Mouse (Mus musculus): ENCODE measurements around the gene Nelfe. TPM values are rescaled to one million over a fixed set of nuclear protein-coding genes. Genes with fewer than 3 reads are reported as not detected.
"Not testable (repeated sequence)": the region's sequence is repeated elsewhere in the genome, so short reads cannot be mapped to it uniquely, and the experiment has no call there.

Nelfe gene
- polyA plus RNA-seq, 1 experiment from 2014 or later: 79.8 TPM

DNA sequence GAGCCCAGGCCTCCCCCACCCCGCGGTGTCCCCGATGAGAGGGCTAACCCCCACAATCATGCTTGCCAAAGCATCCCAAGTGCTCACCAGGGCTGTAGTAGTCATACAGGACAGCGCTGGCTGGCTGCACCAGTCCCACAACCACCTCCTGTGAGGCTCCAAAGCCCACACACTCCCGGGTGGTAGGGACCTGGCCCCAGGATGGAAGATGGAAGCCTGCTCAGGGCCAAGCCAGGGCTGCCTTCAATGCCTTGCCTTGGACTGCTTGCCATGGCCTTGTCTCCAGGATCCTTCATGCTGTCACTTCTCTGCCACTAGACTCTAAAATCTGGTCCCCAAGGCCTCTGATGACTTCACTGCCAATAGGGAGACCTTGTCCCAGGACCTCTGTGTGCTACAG lies 39.8 kb upstream of the Nelfe start:
- H3K36me3 ChIP-seq (ENCODE audit: control insufficient read depth, insufficient read depth, low read length); H3K9me3 ChIP-seq (replicated peaks; ENCODE audit: control insufficient read depth, low read length, poor library complexity, severe bottlenecking); ATAC-seq; H3K4me1 ChIP-seq (ENCODE audit: control insufficient read depth, insufficient read depth, low read length); H3K27ac ChIP-seq (ENCODE audit: low read length); H3K4me3 ChIP-seq (ENCODE audit: low read depth, low read length); H3K4me2 ChIP-seq (ENCODE audit: low read length); H3K27me3 ChIP-seq (ENCODE audit: control insufficient read depth, insufficient read depth, low read depth, low read length); H3K9ac ChIP-seq (ENCODE audit: low read depth, low read length): not testable (repeated sequence)
- 92% methylated on average over 5 of the region's 5 CpGs for WGBS

DNA sequence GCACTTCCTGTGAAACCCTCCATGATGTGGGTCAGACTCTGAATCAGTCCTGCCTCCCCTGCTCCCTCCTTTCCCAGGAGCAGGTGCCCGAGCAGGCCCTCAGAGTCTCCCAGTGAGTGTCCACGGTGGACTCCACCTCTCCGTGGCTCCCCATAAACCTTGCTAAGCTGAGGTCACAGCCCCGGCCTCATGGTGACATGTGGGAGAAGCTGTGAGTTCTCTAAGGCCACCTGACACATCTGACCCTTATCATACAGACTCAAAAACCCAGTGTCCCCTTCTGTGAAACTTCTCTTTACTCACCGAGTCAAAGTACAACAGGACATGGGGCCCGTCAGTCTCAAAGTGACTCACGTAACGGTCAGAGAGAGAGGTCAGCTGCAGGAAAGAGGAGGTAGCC lies 39.4 kb upstream of the Nelfe start:
- not testable (repeated sequence) for H3K9me3 ChIP-seq (replicated peaks; ENCODE audit: control insufficient read depth, low read length, poor library complexity, severe bottlenecking); ATAC-seq; H3K27me3 ChIP-seq (ENCODE audit: control insufficient read depth, insufficient read depth, low read depth, low read length); H3K4me3 ChIP-seq (ENCODE audit: low read depth, low read length); H3K4me2 ChIP-seq (ENCODE audit: low read length); H3K4me1 ChIP-seq (ENCODE audit: control insufficient read depth, insufficient read depth, low read length); H3K27ac ChIP-seq (ENCODE audit: low read length); H3K36me3 ChIP-seq (ENCODE audit: control insufficient read depth, insufficient read depth, low read length); H3K9ac ChIP-seq (ENCODE audit: low read depth, low read length)
- 81% methylated on average over 8 of the region's 8 CpGs for WGBS

DNA sequence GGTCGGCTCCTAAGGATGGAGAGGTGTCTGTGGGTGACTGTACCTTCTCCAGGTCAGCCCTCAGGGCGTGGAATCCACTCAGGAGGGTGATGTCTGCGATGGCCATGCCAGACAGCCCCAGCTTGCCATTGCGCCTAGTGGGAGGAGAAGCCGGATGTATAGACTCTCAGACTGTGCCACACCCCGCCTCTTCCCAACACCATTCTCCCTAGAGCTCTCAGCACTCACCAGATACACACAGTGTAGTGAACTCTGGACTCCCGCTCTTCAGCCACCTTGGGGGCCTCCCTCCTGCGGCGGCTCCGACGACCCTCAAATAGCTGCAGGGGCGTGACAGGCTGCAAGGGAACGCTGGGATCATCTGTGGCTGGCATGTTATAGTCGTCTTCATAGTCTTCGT lies 38.9 kb upstream of the Nelfe start:
- Histone ChIP-seq H3K4me2 (ENCODE audit: low read length) (no peak overlapping the region), H3K9me3 (replicated peaks; ENCODE audit: control insufficient read depth, low read length, poor library complexity, severe bottlenecking) (no peaks in the 10 kb centered on the region), H3K36me3 (ENCODE audit: control insufficient read depth, insufficient read depth, low read length) (no peaks in the 10 kb centered on the region), H3K27ac (ENCODE audit: low read length) (no peak overlapping the region), H3K27me3 (ENCODE audit: control insufficient read depth, insufficient read depth, low read depth, low read length) (no peaks in the 10 kb centered on the region), H3K4me3 (ENCODE audit: low read depth, low read length) (no peak overlapping the region), H3K9ac (ENCODE audit: low read depth, low read length) (no peak overlapping the region), H3K4me1 (ENCODE audit: control insufficient read depth, insufficient read depth, low read length) (no peaks in the 10 kb centered on the region)
- no peak for ATAC-seq
- WGBS: 73% methylated on average over 15 of the region's 15 CpGs

DNA sequence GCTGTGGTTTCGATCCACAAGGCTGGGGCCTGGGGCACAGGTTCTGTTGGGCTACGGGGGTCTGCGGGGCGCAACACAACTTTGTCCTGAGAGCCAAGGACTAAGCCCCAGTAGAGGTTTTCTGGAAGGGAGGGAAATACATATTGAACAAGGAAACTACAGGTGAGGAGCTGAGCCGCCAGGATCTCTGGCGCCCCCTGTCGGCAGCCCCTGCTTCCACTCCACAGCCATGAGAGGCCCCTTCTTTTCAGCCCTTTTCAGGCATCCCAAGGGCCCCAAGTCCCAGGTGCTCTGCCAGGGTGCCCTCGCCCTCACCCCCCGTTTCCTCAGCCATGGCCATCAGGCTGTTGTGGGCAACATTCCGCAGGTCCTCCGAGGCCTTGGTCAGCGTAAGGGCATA lies 36.4 kb upstream of the Nelfe start:
- H3K4me2 ChIP-seq (ENCODE audit: low read length); H3K27me3 ChIP-seq (ENCODE audit: control insufficient read depth, insufficient read depth, low read depth, low read length); H3K9ac ChIP-seq (ENCODE audit: low read depth, low read length); H3K27ac ChIP-seq (ENCODE audit: low read length); H3K36me3 ChIP-seq (ENCODE audit: control insufficient read depth, insufficient read depth, low read length); H3K9me3 ChIP-seq (replicated peaks; ENCODE audit: control insufficient read depth, low read length, poor library complexity, severe bottlenecking); H3K4me1 ChIP-seq (ENCODE audit: control insufficient read depth, insufficient read depth, low read length); ATAC-seq; H3K4me3 ChIP-seq (ENCODE audit: low read depth, low read length): not testable (repeated sequence)
- WGBS: 56% methylated on average over 11 of the region's 12 CpGs

DNA sequence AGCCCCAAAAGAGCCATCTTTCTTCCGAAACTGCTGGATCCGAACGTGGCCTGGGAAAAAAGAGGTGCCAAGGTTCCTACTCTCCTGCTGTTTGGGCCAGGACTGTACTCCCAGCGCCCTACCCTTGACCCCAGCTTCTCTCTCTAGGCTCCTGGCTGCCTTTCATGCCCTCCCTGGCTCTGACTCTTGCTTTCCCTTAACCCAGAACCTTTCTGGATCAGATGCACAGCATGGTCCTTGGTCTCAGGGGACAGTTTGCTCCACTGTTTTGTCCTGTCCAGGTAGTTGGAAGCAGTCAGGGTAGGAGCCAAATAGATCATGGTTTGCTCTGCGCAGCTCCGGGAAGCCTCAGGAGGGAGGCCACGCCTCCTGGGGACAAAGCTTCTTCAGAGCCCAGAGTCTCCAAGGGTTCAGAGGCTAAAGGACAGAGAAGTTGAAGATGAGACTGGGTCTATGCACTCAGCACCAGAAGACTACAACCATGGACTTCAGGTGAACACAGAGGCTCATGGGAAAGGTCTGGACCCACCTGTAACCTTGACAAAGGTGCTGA lies 35.3 kb upstream of the Nelfe start:
- H3K4me2 ChIP-seq (ENCODE audit: low read length): no peak overlapping the region
- ATAC-seq: no peak
- H3K27me3 ChIP-seq (ENCODE audit: control insufficient read depth, insufficient read depth, low read depth, low read length): no peaks in the 10 kb centered on the region
- no peak overlapping the region for H3K27ac ChIP-seq (ENCODE audit: low read length)
- no peaks in the 10 kb centered on the region for H3K4me1 ChIP-seq (ENCODE audit: control insufficient read depth, insufficient read depth, low read length)
- H3K36me3 ChIP-seq (ENCODE audit: control insufficient read depth, insufficient read depth, low read length): no peaks in the 10 kb centered on the region
- WGBS: 76% methylated on average over 7 of the region's 7 CpGs
- H3K4me3 ChIP-seq (ENCODE audit: low read depth, low read length): no peak overlapping the region
- no peaks in the 10 kb centered on the region for H3K9me3 ChIP-seq (replicated peaks; ENCODE audit: control insufficient read depth, low read length, poor library complexity, severe bottlenecking)
- H3K9ac ChIP-seq (ENCODE audit: low read depth, low read length): no peak overlapping the region

DNA sequence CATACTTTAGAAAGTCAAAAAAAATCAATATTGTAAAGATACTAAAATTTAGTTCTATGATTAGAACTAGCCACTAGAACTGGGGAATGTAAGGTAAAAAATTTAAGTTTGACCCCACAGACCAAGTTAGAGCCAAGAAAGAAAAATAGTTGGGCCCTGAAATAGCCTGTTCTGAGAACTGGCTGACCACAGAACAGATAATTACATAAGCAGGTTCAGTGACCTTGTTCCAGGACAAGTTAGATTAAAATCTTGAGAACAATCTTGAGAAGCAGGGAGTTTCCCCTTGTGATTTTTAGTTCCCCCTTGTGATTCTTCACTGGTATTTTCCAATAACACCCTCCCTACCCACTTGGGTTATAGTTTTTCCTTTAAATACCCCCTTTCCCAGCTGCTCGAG lies 19.4 kb upstream of the Nelfe start:
- not testable (repeated sequence) for H3K27me3 ChIP-seq (ENCODE audit: control insufficient read depth, insufficient read depth, low read depth, low read length); H3K9me3 ChIP-seq (replicated peaks; ENCODE audit: control insufficient read depth, low read length, poor library complexity, severe bottlenecking); H3K27ac ChIP-seq (ENCODE audit: low read length); H3K9ac ChIP-seq (ENCODE audit: low read depth, low read length); H3K4me3 ChIP-seq (ENCODE audit: low read depth, low read length); H3K4me2 ChIP-seq (ENCODE audit: low read length); ATAC-seq
- peaks cover 29% of the 10 kb centered on the region for H3K36me3 ChIP-seq (ENCODE audit: control insufficient read depth, insufficient read depth, low read length)
- H3K4me1 ChIP-seq (ENCODE audit: control insufficient read depth, insufficient read depth, low read length): peaks cover 12% of the 10 kb centered on the region
- WGBS: 94% methylated on average over 1 of the region's 1 CpGs

DNA sequence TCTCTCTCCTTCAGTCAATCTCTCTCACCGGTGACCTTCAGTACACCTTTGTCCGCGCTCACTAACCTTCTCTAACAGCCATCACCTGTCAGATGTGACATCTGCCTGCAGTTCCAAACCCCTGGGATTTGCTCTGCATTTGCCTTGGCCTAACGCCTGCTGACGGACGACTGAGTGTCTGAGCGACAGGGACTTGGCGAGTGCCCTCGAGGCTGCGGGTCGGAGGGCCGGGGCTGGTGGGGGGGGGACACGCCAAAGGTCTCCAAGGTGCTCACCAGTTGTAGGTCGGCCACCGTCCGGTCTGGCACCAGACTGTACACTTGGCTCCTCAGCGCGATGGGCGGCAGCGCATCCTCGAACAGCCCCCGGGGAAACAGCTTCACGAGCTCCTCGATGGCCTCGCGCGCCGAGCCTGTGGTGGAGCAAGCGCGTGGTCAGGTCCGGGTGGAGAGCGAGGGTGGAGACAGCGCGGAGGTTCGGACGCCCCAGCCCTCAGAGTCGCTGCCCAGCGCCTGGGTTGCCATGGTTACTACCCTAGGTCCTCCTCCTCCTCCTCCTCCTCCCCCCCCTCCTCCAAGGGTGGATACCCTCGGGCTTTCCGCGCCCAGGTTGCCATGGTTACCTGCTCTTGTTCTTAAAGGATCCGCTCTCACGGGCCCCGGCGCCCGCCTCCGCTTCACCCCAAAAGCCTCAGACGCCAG lies 13.9 kb upstream of the Nelfe start:
- WGBS: 3% methylated on average over 37 of the region's 48 CpGs
- H3K36me3 ChIP-seq (ENCODE audit: control insufficient read depth, insufficient read depth, low read length): peaks cover 20% of the 10 kb centered on the region
- H3K9ac ChIP-seq (ENCODE audit: low read depth, low read length): peak overlapping the region; percentile 85
- peak; percentile 77 for ATAC-seq
- H3K27me3 ChIP-seq (ENCODE audit: control insufficient read depth, insufficient read depth, low read depth, low read length): no peaks in the 10 kb centered on the region
- no peaks in the 10 kb centered on the region for H3K9me3 ChIP-seq (replicated peaks; ENCODE audit: control insufficient read depth, low read length, poor library complexity, severe bottlenecking)
- H3K4me1 ChIP-seq (ENCODE audit: control insufficient read depth, insufficient read depth, low read length): peaks cover 26% of the 10 kb centered on the region
- H3K4me2 ChIP-seq (ENCODE audit: low read length): peak overlapping the region; percentile 99
- peak overlapping the region; percentile 86 for H3K27ac ChIP-seq (ENCODE audit: low read length)
- peak overlapping the region; percentile 80 for H3K4me3 ChIP-seq (ENCODE audit: low read depth, low read length)

DNA sequence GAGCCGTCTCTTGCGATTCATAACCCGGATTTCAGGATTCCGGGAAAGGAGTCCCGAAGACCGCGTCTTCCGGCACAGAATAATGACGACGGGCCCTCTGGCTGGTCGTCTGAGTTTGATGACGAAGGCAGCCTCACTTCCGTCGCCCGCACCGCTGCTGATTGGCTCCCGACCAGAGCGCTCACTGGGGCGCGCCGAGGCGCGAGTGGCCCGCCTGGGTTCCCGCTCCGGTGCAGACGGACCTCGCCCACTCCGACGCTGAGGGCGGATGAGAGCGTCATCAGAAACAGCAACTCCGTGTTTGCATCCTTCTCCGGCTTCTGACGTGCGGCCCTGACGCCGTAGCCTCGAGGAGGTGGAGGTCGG lies 13.4 kb upstream of the Nelfe start, which contains the start of the genes Stk19 and Dxo:
TSS of gene Stk19 (minus strand) at position 90 of the 366 bp plus-strand sequence.
TSS of gene Dxo (plus strand) at position 164 of the 366 bp plus-strand sequence.
- no peaks in the 10 kb centered on the region for H3K27me3 ChIP-seq (ENCODE audit: control insufficient read depth, insufficient read depth, low read depth, low read length)
- H3K4me2 ChIP-seq (ENCODE audit: low read length): peak within 1 kb of the TSS; percentile 99
- peak within 1 kb of the TSS; percentile 80 for H3K4me3 ChIP-seq (ENCODE audit: low read depth, low read length)
- H3K36me3 ChIP-seq (ENCODE audit: control insufficient read depth, insufficient read depth, low read length): peaks cover 25% of the 10 kb centered on the region
- ATAC-seq: peak; percentile 92
- peaks cover 26% of the 10 kb centered on the region for H3K4me1 ChIP-seq (ENCODE audit: control insufficient read depth, insufficient read depth, low read length)
- under 1% methylated on average over 40 of the region's 40 CpGs for WGBS
- H3K9me3 ChIP-seq (replicated peaks; ENCODE audit: control insufficient read depth, low read length, poor library complexity, severe bottlenecking): no peaks in the 10 kb centered on the region
- peak within 1 kb of the TSS; percentile 85 for H3K9ac ChIP-seq (ENCODE audit: low read depth, low read length)
- peak within 1 kb of the TSS; percentile 86 for H3K27ac ChIP-seq (ENCODE audit: low read length)

DNA sequence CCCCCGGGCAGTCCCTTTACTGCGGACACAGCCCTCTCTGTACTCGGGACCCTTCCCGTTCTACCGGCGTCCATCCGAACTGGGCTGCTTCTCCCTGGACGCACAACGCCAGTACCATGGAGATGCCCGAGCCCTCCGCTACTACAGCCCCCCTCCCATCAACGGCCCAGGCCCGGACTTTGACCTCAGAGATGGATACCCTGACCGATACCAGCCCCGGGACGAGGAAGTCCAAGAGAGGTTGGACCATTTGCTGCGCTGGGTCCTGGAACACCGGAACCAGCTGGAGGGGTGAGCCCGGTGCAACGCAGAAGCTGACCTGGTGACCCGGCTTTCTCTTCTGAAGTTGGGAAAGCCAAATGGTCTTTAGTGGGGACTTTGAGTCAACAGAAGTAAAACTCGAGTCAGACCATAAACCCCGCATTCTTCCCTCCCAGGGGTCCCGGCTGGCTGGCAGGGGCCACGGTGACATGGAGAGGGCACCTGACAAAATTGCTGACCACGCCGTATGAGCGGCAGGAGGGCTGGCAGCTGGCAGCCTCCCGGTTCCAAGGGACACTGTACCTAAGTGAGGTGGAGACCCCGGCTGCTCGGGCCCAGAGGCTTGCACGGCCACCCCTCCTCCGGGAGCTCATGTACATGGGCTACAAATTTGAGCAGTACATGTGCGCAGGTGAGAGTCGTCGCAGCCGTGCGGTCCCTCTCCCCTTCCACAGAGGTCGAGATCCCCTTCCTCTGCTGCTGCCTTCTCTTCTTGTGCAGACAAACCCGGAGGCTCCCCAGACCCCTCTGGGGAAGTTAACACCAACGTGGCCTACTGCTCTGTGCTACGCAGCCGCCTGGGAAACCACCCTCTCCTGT lies 12.5 kb upstream of the Nelfe start:
- peak overlapping the region; percentile 86 for H3K27ac ChIP-seq (ENCODE audit: low read length)
- peak; percentile 4 for ATAC-seq
- H3K9ac ChIP-seq (ENCODE audit: low read depth, low read length): peak overlapping the region; percentile 85

More for the DNA sequence above, 12.5 kb upstream of the Nelfe start:
- H3K9me3 ChIP-seq (replicated peaks; ENCODE audit: control insufficient read depth, low read length, poor library complexity, severe bottlenecking): no peaks in the 10 kb centered on the region
- peak overlapping the region; percentile 80 for H3K4me3 ChIP-seq (ENCODE audit: low read depth, low read length)
- no peaks in the 10 kb centered on the region for H3K27me3 ChIP-seq (ENCODE audit: control insufficient read depth, insufficient read depth, low read depth, low read length)
- H3K4me2 ChIP-seq (ENCODE audit: low read length): peak overlapping the region; percentile 99
- WGBS: 42% methylated on average over 43 of the region's 43 CpGs
- peaks cover 26% of the 10 kb centered on the region for H3K4me1 ChIP-seq (ENCODE audit: control insufficient read depth, insufficient read depth, low read length)
- H3K36me3 ChIP-seq (ENCODE audit: control insufficient read depth, insufficient read depth, low read length): peaks cover 21% of the 10 kb centered on the region

Measured in midbrain, embryonic 16.5 days (tissue).